Mouse (Mus musculus) layer of hippocampus, adult 6 months (tissue): ENCODE results near the gene Fbxl17. TPM values are rescaled to one million over a fixed set of nuclear protein-coding genes. Genes with fewer than 3 reads are reported as not detected.

Source experiments
- long read RNA-seq, 2 experiments: library from polyadenylated mRNA; unstranded; transcript quantifications; one replicate each; pipeline ENCODE4 v2.0.0; 2019 to 2020
- microRNA-seq: library from miRNA; unstranded; fragments of <30 nt; microRNA quantifications from one replicate; pipeline ENCODE4 v1.2.0, GENCODE M21; 2020
- polyA plus RNA-seq: library from polyadenylated mRNA; unstranded; fragments of <200 nt; fragmentation: Nextera tagmentation; gene quantifications from 2 replicates; pipeline ENCODE4 v1.2.3, GENCODE M21; 2021

The Fbxl17 gene
- polyA plus RNA-seq = 7.1 and 7.3 TPM in 2 replicates
- long read RNA-seq, experiment 1, full-length matches to known transcripts = 3 of 22 reads
- long read RNA-seq, experiment 1, partial matches to known transcripts = 16 of 22 reads
- long read RNA-seq, experiment 1, other reads (novel, unspliced or antisense) = 3 of 22 reads
- long read RNA-seq, experiment 2, full-length matches to known transcripts = 19 of 44 reads
- long read RNA-seq, experiment 2, partial matches to known transcripts = 4 of 44 reads
- long read RNA-seq, experiment 2, other reads (novel, unspliced or antisense) = 21 of 44 reads

DNA sequence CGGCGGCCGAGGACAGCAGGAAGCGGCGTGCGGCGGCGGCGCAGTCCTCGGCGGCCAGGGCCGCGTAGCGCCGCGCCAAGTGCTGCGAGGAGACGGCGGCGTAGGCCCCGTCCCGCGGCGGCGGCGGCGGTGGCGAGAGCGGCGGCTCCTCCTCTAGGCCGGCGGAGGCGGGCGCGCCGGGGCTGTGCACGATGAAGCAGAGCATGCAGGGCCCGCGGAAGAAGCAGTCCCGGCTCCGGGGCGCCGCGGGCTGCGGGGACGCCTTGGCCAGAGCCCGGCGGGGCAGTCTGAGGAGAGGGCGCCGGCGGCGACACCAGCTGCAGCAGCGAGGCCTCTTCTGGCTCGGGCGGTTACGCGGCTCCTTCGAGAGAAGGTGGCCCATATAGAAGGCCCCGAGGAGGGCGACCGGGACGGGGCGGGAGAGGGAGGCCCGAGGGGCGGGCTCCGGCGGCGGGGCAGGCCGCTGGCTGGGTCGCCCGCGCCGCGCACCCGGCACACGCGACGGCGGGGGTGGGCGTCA is at the start of gene Fbxl17:
Fbxl17 (minus strand) TSS at position 382 of the 520 bp plus-strand sequence.

Small RNAs within 50 kb of the gene (microRNA-seq; reads per million reads assigned to microRNA genes)
- not detected for gene Gm24813
